Mouse (Mus musculus) forebrain, embryonic 11.5 days (tissue): ENCODE results near the gene Osbpl8. TPM values are rescaled to one million over a fixed set of nuclear protein-coding genes. Genes with fewer than 3 reads are reported as not detected.

Source experiments
- ATAC-seq: fragments of 200-750 bp; cut with Nextera tagmentation; replicated peaks from 2 replicates; pipeline ENCODE4 v1.8.0; 2017; ENCODE audit warnings: moderate TSS enrichment; ENCODE audit not compliant: low FRiP score
- DNase-seq: peaks from one replicate; pipeline ENCODE4 v3.0.0-alpha.2; 2017; ENCODE audit warnings: low spot score
- H3K27ac ChIP-seq: fragments of 300-500 bp; sonication (generic); 2 replicates; pipeline ENCODE4 v1.5.1; 2014; ENCODE audit warnings: low read depth, low read length
- H3K27me3 ChIP-seq: fragments of 300-500 bp; sonication (generic); 2 replicates; pipeline ENCODE4 v1.6.1; 2014; ENCODE audit warnings: mild to moderate bottlenecking, low read length, mixed read lengths; ENCODE audit not compliant: control insufficient read depth, insufficient read depth
- H3K36me3 ChIP-seq: fragments of 300-500 bp; sonication (generic); 2 replicates; pipeline ENCODE4 v1.6.1; 2014; ENCODE audit warnings: mild to moderate bottlenecking, low read length, moderate library complexity, mixed read lengths; ENCODE audit not compliant: control insufficient read depth, insufficient read depth
- H3K4me1 ChIP-seq: fragments of 300-500 bp; sonication (generic); replicated peaks from 2 replicates; pipeline ENCODE4 v1.6.1; 2014; ENCODE audit warnings: low read length, mixed read lengths; ENCODE audit not compliant: control insufficient read depth, insufficient read depth
- H3K4me2 ChIP-seq: fragments of 300-500 bp; sonication (generic); 2 replicates; pipeline ENCODE4 v1.6.1; 2014; ENCODE audit warnings: low read depth, mild to moderate bottlenecking, low read length, moderate library complexity, mixed read lengths; ENCODE audit not compliant: severe bottlenecking
- H3K4me3 ChIP-seq: fragments of 300-500 bp; sonication (generic); 2 replicates; pipeline ENCODE4 v1.5.1; 2014; ENCODE audit warnings: low read depth, low read length
- H3K9ac ChIP-seq: fragments of 300-500 bp; sonication (generic); 2 replicates; pipeline ENCODE4 v1.6.1; 2014; ENCODE audit warnings: low read length
- H3K9me3 ChIP-seq: fragments of 300-500 bp; sonication (generic); 2 replicates; pipeline ENCODE4 v1.6.1; 2016; ENCODE audit warnings: low read length, mixed read lengths; ENCODE audit not compliant: control insufficient read depth
- WGBS: fragments of 180-500 bp; shearing (Covaris S2); extraction: QIAGEN DNeasy Blood & Tissue Kit; methylation state at CpG from one replicate; pipeline ENCODE4 v1.1.7; 2014; 5-methylcytosine and 5-hydroxymethylcytosine counted together
- polyA plus RNA-seq: library from polyadenylated mRNA; unstranded; fragments of >200 nt; fragmentation: Nextera tagmentation; extraction: Ambion mirVana; gene quantifications from 2 replicates; pipeline ENCODE4 v1.2.1, GENCODE M21; 2014

Gene Osbpl8
- polyA plus RNA-seq, 1 experiment from 2014 or later, result 14.4 TPM

GRCm38 (mm10) chr10:111159789-111160522 is 4.6 kb upstream of the Osbpl8 start:
- DNase-seq, result no peak
- Histone ChIP-seq H3K4me1 (no peaks in the 10 kb centered on the region; the same call in 1 of the 2 replicates), H3K27me3 (no peaks in the 10 kb centered on the region), H3K9ac (no peak overlapping the region), H3K27ac (no peak overlapping the region), H3K9me3 (no peaks in the 10 kb centered on the region), H3K4me3 (no peak overlapping the region), H3K36me3 (no peaks in the 10 kb centered on the region), H3K4me2 (no peak overlapping the region)
- no peak for ATAC-seq
- WGBS, result 83% methylated on average over 5 of the region's 5 CpGs

DNA sequence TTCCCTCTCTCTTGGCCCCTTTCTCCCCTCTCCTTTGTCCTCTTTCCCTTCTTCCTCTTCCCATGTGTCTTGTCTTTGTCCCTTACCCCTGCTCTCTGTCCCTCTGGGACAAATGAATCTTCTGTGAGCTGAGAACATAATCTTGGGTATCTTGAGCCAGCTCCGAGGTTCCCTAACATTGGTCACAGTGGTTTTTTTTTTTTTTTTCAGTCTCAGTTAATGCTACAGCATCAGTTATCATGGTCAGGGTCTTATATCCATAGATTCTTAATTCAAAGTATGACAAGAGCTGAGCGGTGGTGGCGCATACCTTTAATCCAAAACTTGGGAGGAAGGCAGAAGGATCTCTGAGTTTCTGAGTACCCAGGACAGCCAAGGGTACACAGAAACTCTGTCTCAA is 4.0 kb upstream of the Osbpl8 start:
- ATAC-seq, result no peak
- Histone ChIP-seq H3K36me3 (no peaks in the 10 kb centered on the region), H3K9ac (no peak overlapping the region), H3K4me1 (no peaks in the 10 kb centered on the region; the same call in 1 of the 2 replicates), H3K4me3 (no peak overlapping the region), H3K9me3 (no peaks in the 10 kb centered on the region), H3K4me2 (no peak overlapping the region), H3K27me3 (no peaks in the 10 kb centered on the region), H3K27ac (no peak overlapping the region)
- DNase-seq, result no peak
- 83% methylated on average over 3 of the region's 3 CpGs for WGBS

DNA sequence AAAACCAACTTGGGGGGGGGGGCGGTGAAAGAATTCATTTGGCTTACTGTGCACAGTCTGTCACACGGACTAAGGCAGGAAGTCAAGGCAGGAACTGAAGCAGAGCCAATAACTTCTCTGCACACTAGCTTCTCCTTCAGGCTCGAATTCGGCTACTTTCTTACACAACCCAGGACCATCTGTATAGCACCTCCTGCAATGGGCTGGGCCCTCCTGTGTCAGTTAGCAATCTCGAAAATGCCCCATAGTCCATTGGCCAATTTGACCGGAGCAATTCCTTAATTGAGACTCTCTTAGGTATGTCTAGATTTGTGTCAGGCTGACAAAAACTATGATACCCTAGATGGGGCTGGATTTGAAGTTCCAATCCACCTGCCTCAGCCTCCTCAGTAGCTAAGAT is 3.2 kb upstream of the Osbpl8 start:
- no peak overlapping the region for H3K27ac ChIP-seq
- no peaks in the 10 kb centered on the region for H3K9me3 ChIP-seq
- DNase-seq (no peak), ATAC-seq (no peak)
- H3K4me1 ChIP-seq, result peaks cover 1% of the 10 kb centered on the region; the same call in 1 of the 2 replicates
- no peaks in the 10 kb centered on the region for H3K36me3 ChIP-seq
- 90% methylated on average over 6 of the region's 6 CpGs for WGBS
- no peak overlapping the region for H3K4me3 ChIP-seq
- no peak overlapping the region for H3K4me2 ChIP-seq
- H3K9ac ChIP-seq, result no peak overlapping the region
- no peaks in the 10 kb centered on the region for H3K27me3 ChIP-seq

GRCm38 (mm10) chr10:111163025-111163424 is 1.5 kb upstream of the Osbpl8 start:
- Histone ChIP-seq H3K4me3 (no peak overlapping the region), H3K27me3 (no peaks in the 10 kb centered on the region), H3K4me1 (peaks cover 2% of the 10 kb centered on the region; the same call in 1 of the 2 replicates), H3K4me2 (no peak overlapping the region), H3K9ac (no peak overlapping the region), H3K36me3 (no peaks in the 10 kb centered on the region), H3K27ac (no peak overlapping the region), H3K9me3 (no peaks in the 10 kb centered on the region)
- no peak for DNase-seq
- no peak for ATAC-seq
- 88% methylated on average over 3 of the region's 3 CpGs for WGBS

DNA sequence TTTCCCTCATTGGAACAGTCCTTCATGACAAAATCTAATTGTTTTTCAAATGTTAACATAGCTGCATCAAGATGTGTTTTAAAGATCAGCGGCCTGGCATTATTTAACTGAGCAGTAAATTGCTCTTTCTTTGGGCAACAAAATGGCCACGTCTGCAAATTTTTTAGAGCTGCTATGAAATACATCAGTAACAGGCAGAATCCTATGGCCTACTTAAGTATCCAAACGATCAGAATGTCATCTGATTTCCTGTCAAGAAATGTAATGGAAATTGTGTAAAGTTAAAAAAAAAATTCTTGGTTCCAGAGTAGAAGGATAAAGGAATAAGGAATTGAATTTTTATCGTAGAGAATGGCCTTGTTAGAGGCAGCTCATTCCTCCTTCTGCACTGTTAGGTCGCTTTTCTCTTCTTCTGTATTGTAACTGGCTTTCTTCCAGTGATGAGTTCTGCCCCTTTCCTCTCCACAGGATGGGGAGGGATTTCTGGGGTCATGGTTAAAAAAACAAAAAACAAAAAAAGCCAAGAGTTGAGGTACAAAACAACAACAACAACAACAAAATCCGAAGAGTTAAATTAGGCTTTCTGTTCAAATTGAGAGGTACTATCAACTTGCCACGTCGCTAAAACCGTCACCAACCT is 831 bp upstream of the Osbpl8 start:
- Histone ChIP-seq H3K27ac (peak overlapping the region; percentile 57; the same call in 1 of the 2 replicates), H3K9ac (peak overlapping the region; percentile 68; the same call in 1 of the 2 replicates), H3K27me3 (no peaks in the 10 kb centered on the region), H3K4me1 (peaks cover 2% of the 10 kb centered on the region; the same call in 1 of the 2 replicates), H3K36me3 (no peaks in the 10 kb centered on the region), H3K9me3 (no peaks in the 10 kb centered on the region), H3K4me3 (peak overlapping the region; percentile 86), H3K4me2 (peak overlapping the region; percentile 83)
- 30% methylated on average over 9 of the region's 9 CpGs for WGBS
- no peak for ATAC-seq
- DNase-seq, result no peak

DNA sequence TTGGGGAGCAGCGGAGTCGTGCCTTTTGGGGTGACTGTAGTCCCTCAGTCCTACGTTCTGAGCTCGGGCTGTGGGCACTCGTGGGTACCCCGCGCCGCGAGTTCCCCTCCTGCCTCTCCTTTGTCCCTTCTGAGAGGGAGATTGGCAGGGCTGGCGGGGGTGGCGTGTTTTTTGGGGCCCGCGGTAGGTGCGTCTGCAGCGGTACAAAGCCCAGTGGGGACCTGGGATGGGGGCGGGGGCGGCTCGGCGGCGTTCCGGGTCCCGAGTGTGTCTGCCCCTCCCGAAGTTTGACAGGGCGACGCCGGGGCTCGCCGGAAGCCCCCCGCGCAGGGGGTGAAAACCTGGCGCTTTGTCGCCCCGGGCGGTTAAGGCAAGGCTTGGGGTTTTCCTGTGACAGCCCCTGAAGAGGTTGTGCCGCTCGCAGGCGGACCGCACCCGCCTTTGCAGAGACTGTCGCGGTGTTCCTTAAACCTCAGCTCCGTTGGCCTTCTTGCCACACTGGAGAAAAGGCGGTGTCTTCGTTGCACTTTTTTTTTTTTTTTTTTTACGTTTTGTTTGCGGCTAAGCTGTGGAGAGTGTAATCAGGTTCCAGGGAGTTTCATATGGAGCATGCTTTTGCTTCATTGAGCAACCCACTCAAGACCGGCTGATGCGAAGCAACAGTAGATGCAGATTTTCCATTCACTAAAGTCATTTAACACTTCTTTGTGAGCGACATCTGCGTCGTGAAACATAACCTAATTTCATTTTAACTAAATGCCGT is 848 bp downstream of the Osbpl8 start:
- DNase-seq, result peak; percentile 84
- Histone ChIP-seq H3K4me1 (peaks cover 2% of the 10 kb centered on the region; the same call in 1 of the 2 replicates), H3K4me2 (peak overlapping the region; percentile 83), H3K9ac (peak overlapping the region; percentile 90), H3K27ac (peak overlapping the region; percentile 79), H3K4me3 (peak overlapping the region; percentile 86), H3K9me3 (no peaks in the 10 kb centered on the region), H3K36me3 (no peaks in the 10 kb centered on the region), H3K27me3 (no peaks in the 10 kb centered on the region)
- WGBS, result under 1% methylated on average over 51 of the region's 52 CpGs
- peak; percentile 19 for ATAC-seq

DNA sequence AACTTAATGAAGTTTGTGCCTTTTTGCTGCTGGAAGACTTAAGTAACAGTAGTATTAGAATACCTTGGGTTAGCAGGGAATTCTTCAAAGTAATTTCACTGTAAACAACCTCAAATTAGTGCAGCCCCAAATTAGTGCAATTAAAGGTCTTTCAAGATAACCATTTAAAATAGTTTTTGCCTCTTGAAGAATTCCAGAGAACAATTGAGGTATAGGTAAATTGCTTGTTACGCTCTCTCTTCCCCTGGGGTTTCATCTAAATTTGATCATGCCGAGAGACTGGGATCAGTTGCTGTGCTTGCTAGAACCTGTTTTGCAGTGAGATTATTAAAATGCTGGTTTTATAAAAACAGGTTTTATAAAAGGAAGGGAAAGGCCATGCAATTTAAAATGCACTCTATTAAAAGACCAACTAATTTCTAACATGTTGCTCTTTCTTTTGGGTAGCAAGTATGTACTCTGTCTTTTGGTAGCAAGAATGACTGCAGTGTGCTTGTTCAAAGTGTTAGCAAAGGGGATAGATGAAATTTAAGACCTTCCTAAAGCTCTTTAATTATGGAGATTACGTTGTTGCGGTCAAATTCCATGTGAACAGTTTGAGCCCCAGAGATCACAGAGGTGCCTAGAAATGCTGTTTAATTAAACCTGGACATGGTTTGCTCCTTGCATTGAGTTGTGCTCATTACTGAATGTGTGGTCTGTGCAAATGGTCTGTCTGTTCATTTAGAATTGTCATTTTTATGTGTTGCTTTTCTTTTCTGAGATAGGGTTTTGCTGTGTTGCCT is 1.7 kb downstream of the Osbpl8 start:
- H3K4me3 ChIP-seq, result peak overlapping the region; percentile 86
- H3K4me1 ChIP-seq, result peaks cover 2% of the 10 kb centered on the region; the same call in 1 of the 2 replicates
- WGBS, result 37% methylated on average over 4 of the region's 4 CpGs
- H3K4me2 ChIP-seq, result peak overlapping the region; percentile 83
- no peak overlapping the region for H3K9ac ChIP-seq
- no peak for DNase-seq
- no peak for ATAC-seq
- H3K27ac ChIP-seq, result no peak overlapping the region
- H3K27me3 ChIP-seq, result no peaks in the 10 kb centered on the region
- H3K9me3 ChIP-seq, result no peaks in the 10 kb centered on the region
- no peaks in the 10 kb centered on the region for H3K36me3 ChIP-seq

DNA sequence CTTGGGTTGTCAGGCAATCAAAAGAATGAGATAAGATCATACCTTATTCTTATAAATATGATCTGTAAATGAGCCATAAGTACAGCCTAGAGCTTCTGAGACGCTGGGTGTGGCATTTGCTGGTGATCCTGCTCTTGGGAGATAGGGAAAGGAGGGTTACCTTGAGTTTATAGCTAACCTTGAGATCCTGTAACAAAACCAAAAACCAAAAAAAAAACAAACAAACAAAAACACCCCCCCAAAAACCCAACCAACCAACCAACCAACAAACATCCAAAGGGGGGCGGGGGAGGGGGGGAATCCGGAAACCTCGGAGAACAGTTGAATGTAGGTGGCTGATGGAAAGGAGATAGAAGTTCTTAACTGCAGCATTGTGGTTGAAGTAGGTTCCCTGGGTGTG is 2.9 kb downstream of the Osbpl8 start:
- Histone ChIP-seq H3K9ac (no peak overlapping the region), H3K36me3 (no peaks in the 10 kb centered on the region), H3K4me2 (no peak overlapping the region), H3K4me1 (peaks cover 2% of the 10 kb centered on the region; the same call in 1 of the 2 replicates), H3K27me3 (no peaks in the 10 kb centered on the region), H3K4me3 (no peak overlapping the region), H3K27ac (no peak overlapping the region), H3K9me3 (no peaks in the 10 kb centered on the region)
- ATAC-seq (no peak), DNase-seq (no peak)
- WGBS, result 94% methylated on average over 4 of the region's 4 CpGs
